Mouse (Mus musculus) lung, postnatal 0 days (tissue): ENCODE data around the gene Prr18. TPM values are rescaled to one million over a fixed set of nuclear protein-coding genes. Genes with fewer than 3 reads are reported as not detected.

ENCODE experiments used
- ATAC-seq: fragments of 200-750 bp; cut with Nextera tagmentation; 2 replicates; pipeline ENCODE4 v1.8.0; 2017; ENCODE audit warnings: moderate library complexity
- DNase-seq: peaks from one replicate; pipeline ENCODE4 v3.0.0-alpha.2; 2016; ENCODE audit warnings: low spot score
- H3K27ac ChIP-seq: fragments of 300-500 bp; sonication (generic); 2 replicates; pipeline ENCODE4 v1.5.1; 2014; ENCODE audit warnings: antibody characterized with exemption, mild to moderate bottlenecking, low read length, mixed read lengths
- H3K27me3 ChIP-seq: fragments of 300-500 bp; sonication (generic); replicated peaks from 2 replicates; pipeline ENCODE4 v1.6.1; 2014; ENCODE audit warnings: low read length, mixed read lengths; ENCODE audit not compliant: insufficient read depth
- H3K36me3 ChIP-seq: fragments of 300-500 bp; sonication (generic); 2 replicates; pipeline ENCODE4 v1.6.1; 2014; ENCODE audit warnings: low read length, mixed read lengths; ENCODE audit not compliant: insufficient read depth
- H3K4me1 ChIP-seq: fragments of 300-500 bp; sonication (generic); 2 replicates; pipeline ENCODE4 v1.6.1; 2014; ENCODE audit warnings: antibody characterized with exemption, low read depth, low read length, mixed read lengths; ENCODE audit not compliant: insufficient read depth
- H3K4me2 ChIP-seq: fragments of 300-500 bp; sonication (generic); replicated peaks from 2 replicates; pipeline ENCODE4 v1.6.1; 2014; ENCODE audit warnings: low read depth, mild to moderate bottlenecking, low read length, moderate library complexity, mixed read lengths
- H3K4me3 ChIP-seq: fragments of 300-500 bp; sonication (generic); 2 replicates; pipeline ENCODE4 v1.5.1; 2014; ENCODE audit warnings: low read depth, low read length
- H3K9ac ChIP-seq: fragments of 300-500 bp; sonication (generic); replicated peaks from 2 replicates; pipeline ENCODE4 v1.6.1; 2014; ENCODE audit warnings: low read depth, mild to moderate bottlenecking
- H3K9me3 ChIP-seq: fragments of 300-500 bp; sonication (generic); 2 replicates; pipeline ENCODE4 v1.6.1; 2016; ENCODE audit warnings: low read length, mixed read lengths
- CTCF ChIP-seq: IDR thresholded peaks from 2 replicates; pipeline ENCODE4 v1.5.1; 2016; ENCODE audit warnings: antibody characterized with exemption, mild to moderate bottlenecking
- EP300 ChIP-seq: IDR thresholded peaks from 2 replicates; pipeline ENCODE4 v1.6.1; 2016; ENCODE audit warnings: antibody characterized with exemption, mild to moderate bottlenecking, control low read depth
- WGBS: fragments of 180-500 bp; shearing (Covaris S2); extraction: QIAGEN DNeasy Blood & Tissue Kit; methylation state at CpG from one replicate; pipeline ENCODE4 v1.1.7; 2014; 5-methylcytosine and 5-hydroxymethylcytosine counted together
- polyA plus RNA-seq: library from polyadenylated mRNA; unstranded; fragments of >200 nt; fragmentation: Nextera tagmentation; extraction: Ambion mirVana; gene quantifications from 2 replicates; pipeline ENCODE4 v1.2.1, GENCODE M21; 2015

The Prr18 gene
- polyA plus RNA-seq, 1 experiment from 2014 or later: 7.6 TPM

DNA sequence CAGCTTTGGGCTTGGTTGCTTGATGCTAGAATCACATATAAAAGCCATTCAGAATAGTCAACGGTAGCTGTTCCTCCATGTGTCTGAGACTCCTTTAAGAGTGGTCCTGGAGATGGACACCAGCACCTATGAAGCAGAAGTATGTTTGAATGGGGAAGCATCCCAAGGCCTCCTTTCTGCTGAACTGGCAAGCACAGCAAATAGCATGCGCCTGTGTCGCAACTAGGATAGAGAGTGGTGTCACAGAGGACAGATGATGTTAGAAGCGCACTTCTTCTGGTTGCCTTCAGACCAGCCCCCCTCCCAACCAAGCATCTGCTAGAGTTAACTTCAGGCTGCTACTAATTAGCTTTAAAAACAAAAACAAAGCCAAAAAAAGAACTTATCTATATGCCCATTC is 53.2 kb downstream of the Prr18 start:
- no peaks in the 10 kb centered on the region for H3K9me3 ChIP-seq
- H3K4me1 ChIP-seq: no peaks in the 10 kb centered on the region
- H3K4me3 ChIP-seq: no peak overlapping the region
- WGBS: 43% methylated on average over 4 of the region's 4 CpGs
- TF ChIP-seq CTCF: no peak
- TF ChIP-seq EP300: no peak
- H3K27me3 ChIP-seq: peaks cover 8% of the 10 kb centered on the region
- H3K36me3 ChIP-seq: no peaks in the 10 kb centered on the region
- no peak overlapping the region for H3K4me2 ChIP-seq
- H3K27ac ChIP-seq: no peak overlapping the region
- no peak overlapping the region for H3K9ac ChIP-seq
- ATAC-seq (no peak), DNase-seq (no peak)

Other genes with a start within 250 kb of the Prr18 start
- 0.13 and 0.50 TPM in 2 replicates for gene Gm49673, start 189.7 kb upstream of the Prr18 start, polyA plus RNA-seq
- 79.7 and 80.0 TPM in 2 replicates for gene Rnaset2a, start 189.4 kb upstream of the Prr18 start, polyA plus RNA-seq
- gene Fgfr1op, start 172.0 kb upstream of the Prr18 start, polyA plus RNA-seq: 17.7 and 18.3 TPM in 2 replicates
- 0.38 and 0.56 TPM in 2 replicates for gene Ccr6, start 101.4 kb upstream of the Prr18 start, polyA plus RNA-seq
- 283 and 288 TPM in 2 replicates for gene Mpc1, start 54.6 kb upstream of the Prr18 start, polyA plus RNA-seq
- gene Sft2d1, start 26.4 kb upstream of the Prr18 start, polyA plus RNA-seq: 113 and 115 TPM in 2 replicates
- 0.93 and 1.3 TPM in 2 replicates for gene T2, start 18.5 kb downstream of the Prr18 start, polyA plus RNA-seq
- gene T, start 97.0 kb downstream of the Prr18 start, polyA plus RNA-seq: not detected in 2 replicates
- 0.86 and 0.89 TPM in 2 replicates for gene Pde10a, start 187.9 kb downstream of the Prr18 start, polyA plus RNA-seq
- not detected in 2 replicates for gene Gm17087, start 229.5 kb downstream of the Prr18 start, polyA plus RNA-seq